Mouse (Mus musculus) stomach, postnatal 0 days (tissue): Measurements from ENCODE around the gene Hoxa9.

ENCODE experiments used
- CTCF ChIP-seq: IDR thresholded peaks from 2 replicates; pipeline ENCODE4 v1.5.1; 2016; ENCODE audit warnings: antibody characterized with exemption, low read depth, mild to moderate bottlenecking, moderate library complexity
- EP300 ChIP-seq: optimal IDR thresholded peaks from 2 replicates; pipeline ENCODE3; 2016; ENCODE audit warnings: antibody characterized with exemption

- TF ChIP-seq CTCF: no peak
- TF ChIP-seq EP300: no peak
Observed at GRCm38 (mm10) chr6:52251177-52251879, 20.4 kb upstream of the Hoxa9 start.
